15 mouse cellular contexts compared by ENCODE assay signal in genomic region chr1:133079509-133079908, GRCm38 (mm10). TPM values are rescaled to one million over a fixed set of nuclear protein-coding genes. Genes with fewer than 3 reads are reported as not detected.
A peak's percentile ranks its signal among the peaks of the same experiment; 100 is the strongest.
DNase-seq lines count a peak whose midpoint lies in the region; ATAC-seq and TF ChIP-seq lines count a peak whose summit lies in the region.
"Had no signal": no experiment of that assay in that cellular context is flagged by ENCODE, and none has a peak within 500 bp of the region (broad histone marks: within the 10 kb centered on the region; RNA-seq: fewer than 3 reads in every experiment).

No protein-coding gene starts in this region.

- DNase-seq in cerebellum, postnatal 10 days: peak; percentile 67 to 69
- DNase-seq in cerebellum, adult 9-10 months: no peak
- peak; percentile 57 for DNase-seq in mesoderm, embryonic 11.5 days (ENCODE audit: low read depth, low spot score)
- DNase-seq in liver, embryonic 11.5 days (ENCODE audit: low spot score): no peak
- no peak for DNase-seq in limb, embryonic 10.5 days (ENCODE audit: low spot score)
- no peak for DNase-seq in lung, postnatal 0 days (ENCODE audit: low spot score)
- DNase-seq: adrenal gland, adult 2 months; gastrocnemius, adult 2 months; lung, postnatal 10 days had no signal

- no peaks in the 10 kb centered on the region for H3K27me3 ChIP-seq in forebrain, embryonic 12.5 days
- no peaks in the 10 kb centered on the region for H3K27me3 ChIP-seq in neural tube, embryonic 14.5 days (ENCODE audit: control insufficient read depth, insufficient read depth, low read length)
- no peaks in the 10 kb centered on the region for H3K27me3 ChIP-seq in liver, embryonic 11.5 days (replicated peaks; ENCODE audit: control insufficient read depth, insufficient read depth, low read length)
- H3K27me3 ChIP-seq in limb, embryonic 10.5 days (ENCODE audit: low read depth, poor library complexity, severe bottlenecking): no peaks in the 10 kb centered on the region
- H3K27me3 ChIP-seq in lung, postnatal 0 days (replicated peaks; ENCODE audit: insufficient read depth, low read length): no peaks in the 10 kb centered on the region; the same call in 1 of the 2 replicates
- H3K27me3 ChIP-seq: embryonic facial prominence, embryonic 13.5 days; heart, embryonic 13.5 days; limb, embryonic 15.5 days had no signal

- H3K36me3 ChIP-seq in forebrain, embryonic 12.5 days (replicated peaks): peaks cover 79% of the 10 kb centered on the region
- H3K36me3 ChIP-seq in neural tube, embryonic 14.5 days (ENCODE audit: control insufficient read depth, insufficient read depth, low read length): peaks cover 31% of the 10 kb centered on the region
- no peaks in the 10 kb centered on the region; the same call in 1 of the 2 replicates for H3K36me3 ChIP-seq in liver, embryonic 11.5 days (ENCODE audit: control insufficient read depth, insufficient read depth, low read length)
- H3K36me3 ChIP-seq in limb, embryonic 10.5 days: peaks cover 48% of the 10 kb centered on the region
- H3K36me3 ChIP-seq in lung, postnatal 0 days (ENCODE audit: insufficient read depth, low read length): no peaks in the 10 kb centered on the region

- H3K9ac ChIP-seq in forebrain, embryonic 12.5 days: no peak overlapping the region
- no peak overlapping the region for H3K9ac ChIP-seq in neural tube, embryonic 14.5 days (replicated peaks; ENCODE audit: low read depth, low read length)
- H3K9ac ChIP-seq in liver, embryonic 11.5 days (ENCODE audit: low read depth, low read length): no peak overlapping the region
- H3K9ac ChIP-seq in lung, postnatal 0 days (replicated peaks; ENCODE audit: low read depth): no peak overlapping the region
- H3K9ac ChIP-seq: embryonic facial prominence, embryonic 13.5 days; heart, embryonic 13.5 days; limb, embryonic 15.5 days had no signal

- peak overlapping the region; percentile 32; the same call in 1 of the 2 replicates for H3K4me2 ChIP-seq in forebrain, embryonic 12.5 days
- no peak overlapping the region for H3K4me2 ChIP-seq in neural tube, embryonic 14.5 days (ENCODE audit: low read depth, low read length)
- H3K4me2 ChIP-seq in liver, embryonic 11.5 days: no peak overlapping the region
- H3K4me2 ChIP-seq in lung, postnatal 0 days (replicated peaks; ENCODE audit: low read depth, low read length): no peak overlapping the region
- H3K4me2 ChIP-seq: embryonic facial prominence, embryonic 13.5 days; heart, embryonic 13.5 days; limb, embryonic 15.5 days had no signal

- no peak overlapping the region for H3K4me3 ChIP-seq in forebrain, embryonic 12.5 days (replicated peaks)
- H3K4me3 ChIP-seq in neural tube, embryonic 14.5 days (ENCODE audit: low read depth, low read length): no peak overlapping the region
- no peak overlapping the region for H3K4me3 ChIP-seq in liver, embryonic 11.5 days (ENCODE audit: low read depth, low read length)
- H3K4me3 ChIP-seq in limb, embryonic 10.5 days: no peak overlapping the region
- H3K4me3 ChIP-seq in lung, postnatal 0 days (ENCODE audit: low read depth, low read length): no peak overlapping the region
- H3K4me3 ChIP-seq: embryonic facial prominence, embryonic 13.5 days; gastrocnemius, adult 2 months; heart, embryonic 13.5 days; limb, embryonic 15.5 days had no signal

- no peaks in the 10 kb centered on the region for H3K9me3 ChIP-seq in forebrain, embryonic 12.5 days
- H3K9me3 ChIP-seq in neural tube, embryonic 14.5 days (ENCODE audit: control insufficient read depth, low read length): no peaks in the 10 kb centered on the region
- H3K9me3 ChIP-seq in liver, embryonic 11.5 days (ENCODE audit: control insufficient read depth, low read length): no peaks in the 10 kb centered on the region
- no peaks in the 10 kb centered on the region for H3K9me3 ChIP-seq in limb, embryonic 10.5 days (replicated peaks)
- H3K9me3 ChIP-seq in lung, postnatal 0 days (ENCODE audit: low read length): no peaks in the 10 kb centered on the region
- H3K9me3 ChIP-seq: embryonic facial prominence, embryonic 13.5 days; heart, embryonic 13.5 days; limb, embryonic 15.5 days had no signal

- peak overlapping the region; percentile 98 for H3K27ac ChIP-seq in forebrain, embryonic 12.5 days
- peak overlapping the region; percentile 80 for H3K27ac ChIP-seq in neural tube, embryonic 14.5 days (ENCODE audit: low read depth, low read length)
- no peak overlapping the region for H3K27ac ChIP-seq in liver, embryonic 11.5 days (ENCODE audit: low read depth, low read length)
- no peak overlapping the region for H3K27ac ChIP-seq in limb, embryonic 10.5 days
- no peak overlapping the region for H3K27ac ChIP-seq in lung, postnatal 0 days (ENCODE audit: low read length)
- H3K27ac ChIP-seq: embryonic facial prominence, embryonic 13.5 days; heart, embryonic 13.5 days; limb, embryonic 15.5 days had no signal

- WGBS in forebrain, embryonic 12.5 days: 34% methylated on average over 7 of the region's 7 CpGs
- WGBS in neural tube, embryonic 14.5 days: 32% methylated on average over 7 of the region's 7 CpGs
- WGBS in liver, embryonic 11.5 days: 90% methylated on average over 7 of the region's 7 CpGs
- WGBS in limb, embryonic 10.5 days: 87% methylated on average over 7 of the region's 7 CpGs
- 90% methylated on average over 7 of the region's 7 CpGs for WGBS in lung, postnatal 0 days

- no peak for TF ChIP-seq EP300 in lung, postnatal 0 days (IDR thresholded peaks at IDR 0.05)

- no peak for TF ChIP-seq CTCF in lung, postnatal 0 days (IDR thresholded peaks at IDR 0.05)

- peak; percentile 45 for ATAC-seq in forebrain, embryonic 12.5 days (ENCODE audit: low FRiP score)
- peak; percentile 59 for ATAC-seq in neural tube, embryonic 14.5 days (ENCODE audit: low read depth)
- ATAC-seq in liver, embryonic 11.5 days (replicated peaks; ENCODE audit: low FRiP score): no peak
- no peak for ATAC-seq in lung, postnatal 0 days
- ATAC-seq: intestine, postnatal 0 days had no signal

- H3K4me1 ChIP-seq in forebrain, embryonic 12.5 days: peaks cover 63% of the 10 kb centered on the region
- H3K4me1 ChIP-seq in neural tube, embryonic 14.5 days (ENCODE audit: control insufficient read depth, insufficient read depth, low read length): peaks cover 11% of the 10 kb centered on the region; the same call in 1 of the 2 replicates
- peaks cover 29% of the 10 kb centered on the region for H3K4me1 ChIP-seq in liver, embryonic 11.5 days (replicated peaks; ENCODE audit: control insufficient read depth, insufficient read depth, low read length)
- H3K4me1 ChIP-seq in limb, embryonic 10.5 days: peaks cover 33% of the 10 kb centered on the region
- peaks cover 19% of the 10 kb centered on the region; the same call in 1 of the 2 replicates for H3K4me1 ChIP-seq in lung, postnatal 0 days (ENCODE audit: insufficient read depth, low read depth, low read length)

RNA-seq across cellular contexts. Expression of gene Pik3c2b, which starts 34.0 kb away (rescaled TPM):
- 21.3 and 22.0 TPM in 2 replicates for polyA plus RNA-seq in forebrain, embryonic 12.5 days (2016; fragmentation: Nextera tagmentation; extraction: Ambion mirVana)
- 14.2 and 17.2 TPM in 2 replicates for polyA plus RNA-seq in neural tube, embryonic 14.5 days (2014; fragmentation: Nextera tagmentation; extraction: Ambion mirVana)
- 3.4 and 3.5 TPM in 2 replicates for polyA plus RNA-seq in liver, embryonic 11.5 days (2014; fragmentation: Nextera tagmentation; extraction: Ambion mirVana)
- polyA plus RNA-seq in limb, embryonic 10.5 days (2016; fragmentation: Nextera tagmentation; extraction: Ambion mirVana): 6.1 and 7.4 TPM in 2 replicates
- 4.3 and 4.6 TPM in 2 replicates for polyA plus RNA-seq in lung, postnatal 0 days (2015; fragmentation: Nextera tagmentation; extraction: Ambion mirVana)

RNA-seq across cellular contexts. Expression of gene Mdm4, which starts 49.1 kb away (rescaled TPM):
- 52.8 and 53.1 TPM in 2 replicates for polyA plus RNA-seq in forebrain, embryonic 12.5 days (2016; fragmentation: Nextera tagmentation; extraction: Ambion mirVana)
- 50.9 and 78.8 TPM in 2 replicates for polyA plus RNA-seq in neural tube, embryonic 14.5 days (2014; fragmentation: Nextera tagmentation; extraction: Ambion mirVana)
- polyA plus RNA-seq in liver, embryonic 11.5 days (2014; fragmentation: Nextera tagmentation; extraction: Ambion mirVana): 40.6 and 41.9 TPM in 2 replicates
- polyA plus RNA-seq in limb, embryonic 10.5 days (2016; fragmentation: Nextera tagmentation; extraction: Ambion mirVana): 35.0 and 43.4 TPM in 2 replicates
- 14.9 and 19.3 TPM in 2 replicates for polyA plus RNA-seq in lung, postnatal 0 days (2015; fragmentation: Nextera tagmentation; extraction: Ambion mirVana)

RNA-seq across cellular contexts. Expression of gene Ppp1r15b, which starts 51.4 kb away (rescaled TPM):
- polyA plus RNA-seq in forebrain, embryonic 12.5 days (2016; fragmentation: Nextera tagmentation; extraction: Ambion mirVana): 58.3 and 63.5 TPM in 2 replicates
- 25.9 and 37.1 TPM in 2 replicates for polyA plus RNA-seq in neural tube, embryonic 14.5 days (2014; fragmentation: Nextera tagmentation; extraction: Ambion mirVana)
- 89.0 and 95.4 TPM in 2 replicates for polyA plus RNA-seq in liver, embryonic 11.5 days (2014; fragmentation: Nextera tagmentation; extraction: Ambion mirVana)
- 52.3 and 52.7 TPM in 2 replicates for polyA plus RNA-seq in limb, embryonic 10.5 days (2016; fragmentation: Nextera tagmentation; extraction: Ambion mirVana)
- polyA plus RNA-seq in lung, postnatal 0 days (2015; fragmentation: Nextera tagmentation; extraction: Ambion mirVana): 19.5 and 20.0 TPM in 2 replicates

Comparison
In these comparisons a context has a peak if more than half of its experiments do, and no peak if none do; other contexts are left out.
1. DNase-seq: peak in cerebellum, postnatal 10 days (2 of 2) and mesoderm, embryonic 11.5 days (single experiment); none in cerebellum, adult 9-10 months (single experiment), liver, embryonic 11.5 days (single experiment), limb, embryonic 10.5 days (single experiment) and lung, postnatal 0 days (single experiment).
2. ATAC-seq: peak in forebrain, embryonic 12.5 days (single experiment) and neural tube, embryonic 14.5 days (single experiment); none in liver, embryonic 11.5 days (single experiment) and lung, postnatal 0 days (single experiment).
3. H3K27ac ChIP-seq: peak in forebrain, embryonic 12.5 days (single experiment) and neural tube, embryonic 14.5 days (single experiment); none in liver, embryonic 11.5 days (single experiment), limb, embryonic 10.5 days (single experiment) and lung, postnatal 0 days (single experiment).